Mouse (Mus musculus) cerebellum, adult 2 months (tissue): Measurements from ENCODE around the gene Aox2. TPM values are rescaled to one million over a fixed set of nuclear protein-coding genes. Genes with fewer than 3 reads are reported as not detected.
A peak's percentile ranks its signal among the peaks of the same experiment; 100 is the strongest.

Experiments
- DNase-seq, 2 experiments: peaks; one replicate each; pipeline ENCODE4 v3.0.0; 2021
- H3K27ac ChIP-seq: fragments of 200-500 bp; 2 replicates; pipeline ENCODE4 v1.5.1; 2012; ENCODE audit warnings: low read length, control low read depth, inconsistent platforms; ENCODE audit not compliant: insufficient read depth
- H3K27me3 ChIP-seq: fragments of 200-500 bp; 2 replicates; pipeline ENCODE4 v1.6.1; 2012; ENCODE audit warnings: inconsistent platforms, mild to moderate bottlenecking, low read length, moderate library complexity; ENCODE audit not compliant: control insufficient read depth, insufficient read depth
- H3K4me1 ChIP-seq: fragments of 200-500 bp; 2 replicates; pipeline ENCODE4 v1.6.1; 2011; ENCODE audit warnings: low read length; ENCODE audit not compliant: control insufficient read depth, insufficient read depth
- H3K4me3 ChIP-seq: fragments of 200-500 bp; replicated peaks from 2 replicates; pipeline ENCODE3; 2011; ENCODE audit warnings: mild to moderate bottlenecking, low read depth, low read length, control low read depth; ENCODE audit not compliant: insufficient read depth
- CTCF ChIP-seq: fragments of 200-500 bp; IDR thresholded peaks from 2 replicates; pipeline ENCODE4 v1.5.1; 2011; ENCODE audit warnings: low read depth, mild to moderate bottlenecking, control low read depth, low read length, moderate library complexity, borderline replicate concordance; ENCODE audit not compliant: insufficient read depth
- POLR2A ChIP-seq: fragments of 200-500 bp; IDR thresholded peaks from 2 replicates; pipeline ENCODE4 v1.6.1; 2011; ENCODE audit warnings: low read length, control low read depth, borderline replicate concordance; ENCODE audit not compliant: insufficient read depth
- WGBS: fragments of 180-500 bp; shearing (Covaris S2); methylation state at CpG from one replicate; pipeline ENCODE4 v1.1.7; 2018; 5-methylcytosine and 5-hydroxymethylcytosine counted together
- polyA plus RNA-seq: library from polyadenylated mRNA; depleted of rRNA; stranded (reverse); fragments of >200 nt; gene quantifications from 2 replicates; pipeline ENCODE4 v1.2.3, GENCODE M21; 2012

The Aox2 gene
- polyA plus RNA-seq, 1 experiment: 0.03 TPM

DNA sequence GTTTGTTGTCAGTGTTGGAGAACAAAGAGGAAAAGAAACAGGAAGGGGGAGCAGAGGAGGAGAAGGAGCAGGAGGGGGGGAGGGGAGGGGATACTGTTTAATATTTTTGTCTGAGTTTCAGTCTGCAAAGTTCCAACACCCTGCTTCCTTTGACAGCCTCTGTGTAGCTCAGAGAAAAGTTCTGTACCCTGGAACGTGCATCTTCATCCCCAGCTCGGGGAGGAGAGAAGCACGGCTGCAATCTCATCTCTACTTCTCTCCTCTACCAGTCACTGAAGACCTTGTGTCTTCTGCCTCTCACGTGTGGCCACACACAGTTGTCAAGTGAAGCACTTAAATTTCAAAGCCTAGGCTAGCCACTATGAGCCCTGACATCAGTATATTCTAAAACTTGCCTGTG, 55.1 kb downstream of the Aox2 start:
- Histone ChIP-seq H3K27me3 (no peaks in the 10 kb centered on the region), H3K4me3 (peak overlapping the region; percentile 5), H3K27ac (no peak overlapping the region), H3K4me1 (no peaks in the 10 kb centered on the region)
- WGBS: 11% methylated on average over 4 of the region's 4 CpGs
- TF ChIP-seq POLR2A: no peak
- TF ChIP-seq CTCF: no peak
- no peak for DNase-seq

DNA sequence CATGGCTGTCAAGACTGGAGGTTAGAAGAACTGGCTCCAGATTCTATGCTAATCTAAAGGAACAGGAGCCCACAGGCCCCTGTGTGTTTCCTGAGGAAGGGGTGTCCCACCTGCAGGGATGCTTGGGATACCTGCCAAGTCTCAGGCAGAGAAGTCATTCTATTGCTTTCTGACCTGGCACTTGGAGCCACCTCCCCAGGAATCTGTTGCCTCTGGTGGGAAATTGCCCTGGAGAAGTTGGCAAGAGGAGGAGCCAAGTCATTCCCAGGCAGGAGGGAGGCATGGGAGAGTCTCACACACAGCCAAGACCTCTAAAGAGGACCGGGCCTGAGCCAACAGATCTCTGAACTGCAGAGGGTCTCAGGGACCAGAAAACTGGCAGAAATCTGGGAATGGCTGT, 61.8 kb downstream of the Aox2 start:
- TF ChIP-seq CTCF (no peak), POLR2A (no peak)
- 14% methylated on average over 1 of the region's 1 CpGs for WGBS
- DNase-seq: no peak

DNA sequence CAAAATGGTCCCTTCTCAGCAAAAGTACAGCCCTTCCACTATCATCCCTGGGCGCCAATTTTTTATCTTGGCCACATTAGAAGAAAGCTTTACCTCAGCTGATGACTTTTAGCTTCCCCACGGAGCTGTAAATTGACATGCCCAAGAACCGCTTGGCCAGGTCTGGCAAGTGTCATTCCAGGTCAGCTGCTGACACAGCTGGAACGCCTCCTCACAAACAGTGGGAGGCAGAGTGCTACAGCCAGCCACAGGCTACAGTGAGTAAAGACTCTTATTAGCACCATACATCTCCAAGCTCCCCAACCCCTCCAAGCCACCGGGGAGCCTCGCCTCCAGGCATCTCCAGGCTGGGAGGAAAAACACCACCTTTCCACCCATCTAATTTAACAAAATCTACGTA, 63.5 kb downstream of the Aox2 start:
- 16% methylated on average over 7 of the region's 7 CpGs for WGBS
- DNase-seq: peak; percentile 23 to 36
- H3K27ac ChIP-seq: no peak overlapping the region
- no peaks in the 10 kb centered on the region; the same call in 1 of the 2 replicates for H3K4me1 ChIP-seq
- no peaks in the 10 kb centered on the region for H3K27me3 ChIP-seq
- TF ChIP-seq CTCF (no peak), POLR2A (no peak)
- H3K4me3 ChIP-seq: no peak overlapping the region

More for the DNA sequence above, 61.8 kb downstream of the Aox2 start:
- Histone ChIP-seq H3K4me3 (no peak overlapping the region), H3K27me3 (no peaks in the 10 kb centered on the region), H3K4me1 (no peaks in the 10 kb centered on the region; the same call in 1 of the 2 replicates), H3K27ac (no peak overlapping the region)

DNA sequence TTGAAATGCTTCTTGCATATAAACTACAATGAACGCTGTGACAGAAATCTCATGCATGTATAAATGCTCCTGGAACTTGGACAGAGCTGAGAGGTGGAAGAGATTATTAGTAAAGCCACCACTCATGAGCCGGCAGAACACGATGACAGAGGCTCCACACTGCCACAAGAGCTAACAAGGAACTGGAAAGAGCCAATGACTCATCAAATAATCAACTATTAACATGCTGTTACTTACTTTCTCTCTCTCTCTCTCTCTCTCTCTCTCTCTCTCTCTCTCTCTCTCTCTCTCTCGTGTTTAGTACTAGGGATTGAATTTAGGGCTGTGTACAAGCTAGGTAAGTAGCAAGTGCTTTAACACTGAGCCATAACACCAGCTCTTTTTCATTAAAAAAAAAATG, 65.7 kb downstream of the Aox2 start:
- H3K27me3 ChIP-seq: no peaks in the 10 kb centered on the region
- TF ChIP-seq POLR2A (no peak), CTCF (no peak)
- 87% methylated on average over 4 of the region's 4 CpGs for WGBS
- H3K4me3 ChIP-seq: no peak overlapping the region
- no peak overlapping the region for H3K27ac ChIP-seq
- no peaks in the 10 kb centered on the region; the same call in 1 of the 2 replicates for H3K4me1 ChIP-seq
- DNase-seq: no peak

DNA sequence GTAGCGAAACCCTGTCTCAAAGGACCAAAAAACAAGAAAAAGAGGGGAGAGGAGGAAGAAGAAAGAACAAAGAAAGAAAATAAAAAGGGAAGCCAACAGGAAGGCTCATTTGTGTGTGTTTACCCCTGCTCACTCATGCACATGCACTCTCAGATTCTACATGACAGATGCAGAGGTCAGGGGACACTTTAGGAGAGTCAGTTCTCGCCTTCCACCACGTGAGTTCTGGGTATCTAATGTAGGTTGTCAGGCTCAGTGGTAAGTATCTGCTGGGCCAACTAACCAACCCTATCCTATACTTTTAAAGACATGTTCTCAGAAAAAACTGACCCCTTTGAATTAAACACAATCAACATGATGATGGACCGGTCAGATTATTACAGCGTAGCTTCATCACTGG, 66.4 kb downstream of the Aox2 start:
- no peak for DNase-seq
- H3K27me3 ChIP-seq: no peaks in the 10 kb centered on the region
- WGBS: 86% methylated on average over 5 of the region's 5 CpGs
- no peaks in the 10 kb centered on the region; the same call in 1 of the 2 replicates for H3K4me1 ChIP-seq
- no peak for TF ChIP-seq POLR2A
- TF ChIP-seq CTCF: no peak
- H3K4me3 ChIP-seq: no peak overlapping the region
- no peak overlapping the region for H3K27ac ChIP-seq

DNA sequence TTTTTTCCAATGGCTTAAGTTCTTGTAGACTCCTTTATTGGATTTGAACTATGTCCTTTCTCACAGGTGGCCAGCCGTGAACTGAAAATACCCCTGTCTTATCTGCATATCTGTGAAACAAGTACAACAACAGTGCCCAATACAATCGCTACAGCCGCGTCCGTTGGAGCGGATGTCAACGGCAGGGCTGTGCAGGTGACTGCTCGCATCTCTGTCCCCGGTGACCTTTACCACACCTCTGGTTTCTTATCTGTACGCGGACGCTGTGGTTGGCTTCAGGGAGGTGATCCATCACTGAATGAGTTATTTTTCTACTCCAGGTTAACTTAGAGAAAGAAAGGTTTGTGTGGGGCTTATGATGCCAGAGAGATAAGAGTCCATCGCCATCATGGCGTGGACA, 68.0 kb downstream of the Aox2 start:
- no peaks in the 10 kb centered on the region for H3K27me3 ChIP-seq
- no peaks in the 10 kb centered on the region; the same call in 1 of the 2 replicates for H3K4me1 ChIP-seq
- no peak for TF ChIP-seq CTCF
- H3K4me3 ChIP-seq: no peak overlapping the region
- WGBS: 93% methylated on average over 14 of the region's 14 CpGs
- H3K27ac ChIP-seq: no peak overlapping the region
- DNase-seq: no peak

DNA sequence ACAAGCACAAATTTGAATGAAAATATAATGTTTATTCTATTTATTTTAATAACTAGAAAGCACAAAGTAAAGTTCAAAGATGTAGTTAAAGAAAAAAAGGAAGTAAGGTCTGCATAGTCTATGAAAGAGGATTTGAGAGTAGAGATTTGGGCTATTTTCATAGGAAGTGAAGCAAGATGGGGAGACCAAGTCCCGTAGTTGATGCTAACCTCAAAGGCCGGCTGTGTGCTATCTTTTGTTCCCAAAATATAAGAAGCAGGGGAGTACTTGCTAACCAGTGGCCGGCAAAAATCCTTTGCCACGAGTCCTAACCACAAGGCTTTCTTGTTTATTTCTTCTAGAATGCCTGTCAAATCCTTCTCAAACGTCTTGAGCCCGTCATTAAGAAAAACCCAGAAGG, 70.6 kb downstream of the Aox2 start:
- Histone ChIP-seq H3K4me3 (no peak overlapping the region), H3K4me1 (no peaks in the 10 kb centered on the region), H3K27ac (no peak overlapping the region), H3K27me3 (no peaks in the 10 kb centered on the region)
- TF ChIP-seq CTCF: no peak
- WGBS: 83% methylated on average over 6 of the region's 6 CpGs
- DNase-seq: no peak

DNA sequence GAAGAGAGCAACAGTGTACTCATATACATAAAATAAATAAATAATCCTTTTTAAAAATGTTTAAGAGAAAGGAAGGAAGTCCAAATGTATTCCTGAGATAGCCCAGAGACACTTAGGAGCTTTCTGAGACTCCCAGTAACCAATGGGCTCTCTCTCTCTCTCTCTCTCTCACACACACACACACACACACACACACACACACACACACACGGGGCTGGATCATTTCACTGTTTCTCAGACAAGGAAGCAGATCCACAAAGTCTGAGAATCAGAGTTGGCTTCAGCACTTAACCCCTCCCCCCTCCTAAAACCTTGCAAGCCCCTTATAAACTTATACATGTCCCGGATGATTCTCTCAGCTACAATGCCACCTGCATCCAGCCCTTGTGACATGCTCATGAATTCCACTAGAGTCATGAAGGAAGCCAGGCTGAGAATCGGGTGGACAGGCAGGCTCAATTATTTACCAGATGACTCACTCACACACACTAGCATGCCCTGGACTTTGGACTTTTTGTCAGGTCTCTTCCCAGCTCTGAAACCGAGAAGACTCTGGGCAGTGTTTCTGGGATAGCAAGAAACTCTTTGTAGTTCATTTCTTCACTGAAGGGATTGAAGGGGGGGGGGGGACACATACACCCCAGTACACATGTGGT, 75.2 kb downstream of the Aox2 start:
- TF ChIP-seq POLR2A (no peak), CTCF (no peak)
- no peak for DNase-seq
- Histone ChIP-seq H3K4me3 (no peak overlapping the region), H3K27me3 (no peaks in the 10 kb centered on the region), H3K27ac (no peak overlapping the region), H3K4me1 (no peaks in the 10 kb centered on the region)
- 70% methylated on average over 4 of the region's 4 CpGs for WGBS
